Mouse (Mus musculus): Measurements from ENCODE around the gene Dpy30.

DNA sequence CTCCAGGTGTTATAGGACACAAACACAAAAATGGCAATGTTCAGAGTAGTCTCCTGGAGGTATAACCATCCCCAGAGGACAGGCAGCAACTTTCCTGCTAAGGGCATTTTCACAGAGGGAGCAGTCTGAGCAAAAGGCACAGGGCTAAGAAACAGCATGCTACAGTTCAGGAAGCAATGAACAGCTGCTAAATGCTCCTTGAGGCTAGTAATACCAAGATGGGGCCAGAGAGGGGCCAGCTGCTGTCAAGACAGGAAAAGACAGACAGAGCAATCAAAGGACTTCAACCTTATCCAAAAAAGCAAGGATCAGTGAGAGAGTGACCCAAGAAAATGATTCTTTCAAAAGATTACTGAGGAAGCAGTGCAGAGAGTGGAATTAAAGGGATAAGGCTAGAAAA is 32.9 kb downstream of the Dpy30 start:
- TF ChIP-seq CTCF (IDR thresholded peaks at IDR 0.05; ENCODE audit: low read depth) (no peak), EP300 (IDR thresholded peaks at IDR 0.05; ENCODE audit: low read depth) (no peak)

Measured in liver, embryonic 14.5 days (tissue).